Mouse (Mus musculus) gastrocnemius, adult 8-10 months (tissue): ENCODE data around the gene Cacng6. TPM values are rescaled to one million over a fixed set of nuclear protein-coding genes. Genes with fewer than 3 reads are reported as not detected.
"Not testable (repeated sequence)": the region's sequence is repeated elsewhere in the genome, so short reads cannot be mapped to it uniquely, and the experiment has no call there.

Source experiments
- DNase-seq, 2 experiments: peaks; one replicate each; pipeline ENCODE4 v3.0.0; 2022; ENCODE audit warnings: low spot score in 2 of 2
- total RNA-seq, 4 experiments: library from RNA; stranded (reverse); gene quantifications; 2 replicates each; pipeline ENCODE4 v1.2.4; 2022

Gene Cacng6
- 100 to 1,000 TPM; 113 to 158 (median 136) TPM for total RNA-seq

DNA sequence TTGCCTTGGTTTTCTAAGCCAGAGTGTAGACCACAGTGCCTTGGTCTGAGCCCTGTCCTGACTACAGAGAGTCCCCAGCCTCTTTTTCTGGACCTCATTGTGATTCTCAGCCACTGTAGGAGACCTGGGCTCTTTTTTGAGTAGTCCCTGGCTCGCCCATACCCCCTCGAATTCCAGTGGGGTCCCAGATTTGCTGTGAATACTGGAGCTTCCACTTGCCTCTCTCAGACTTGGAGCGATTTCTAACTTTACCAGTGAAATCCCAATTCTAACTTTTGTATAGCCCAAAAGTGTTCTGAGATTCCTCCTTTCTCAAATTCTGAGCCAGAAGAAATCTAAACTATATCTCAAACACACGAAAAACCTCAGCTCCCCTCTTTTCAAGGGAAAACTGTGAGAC, at the start of gene Cacng6:
Gene Cacng6 (plus strand): TSS at position 301 of the 400 bp plus-strand sequence.
- DNase-seq, result no peak

DNA sequence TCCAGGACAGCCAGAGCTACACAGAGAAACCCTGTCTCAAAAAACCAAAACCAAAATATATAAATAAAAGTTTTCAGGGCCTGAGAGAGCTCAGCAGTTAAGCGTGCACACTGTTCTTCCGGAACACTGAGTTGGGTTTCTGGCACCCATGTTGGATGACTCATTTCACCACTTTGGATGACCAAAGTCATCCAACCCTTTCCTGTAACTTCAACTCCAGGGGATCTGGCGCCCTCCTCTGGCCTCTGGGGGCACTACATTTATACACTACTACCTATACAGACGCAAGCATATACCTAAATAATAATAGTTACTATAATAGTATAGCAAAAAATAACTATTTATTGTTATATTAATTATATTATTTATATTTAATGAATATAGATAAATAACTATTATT, 47.2 kb upstream of the Cacng6 start:
- DNase-seq, result peak; percentile 51 to 55

DNA sequence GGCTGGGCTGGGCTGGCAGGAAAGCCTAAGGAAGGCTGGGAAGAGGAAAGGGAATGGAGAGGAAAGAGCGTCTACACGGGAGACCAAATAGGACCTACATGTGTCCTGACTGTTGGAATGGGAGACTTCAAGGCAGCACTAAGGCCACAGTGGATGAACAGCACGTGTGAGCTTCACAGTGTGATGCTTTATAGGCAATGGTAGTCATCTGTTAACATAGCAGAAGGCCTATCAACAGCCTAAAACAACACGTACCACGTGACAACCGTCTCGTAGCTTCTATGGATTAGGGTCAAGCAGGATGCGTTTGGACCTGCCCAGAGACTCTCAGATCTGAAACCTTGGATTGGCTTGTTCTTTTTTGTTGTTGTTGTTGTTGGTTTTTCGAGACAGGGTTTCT, 41.9 kb upstream of the Cacng6 start:
- DNase-seq, result no peak

GRCm38 (mm10) chr7:3384807-3385319, 39.1 kb upstream of the Cacng6 start:
- DNase-seq, result no peak

DNA sequence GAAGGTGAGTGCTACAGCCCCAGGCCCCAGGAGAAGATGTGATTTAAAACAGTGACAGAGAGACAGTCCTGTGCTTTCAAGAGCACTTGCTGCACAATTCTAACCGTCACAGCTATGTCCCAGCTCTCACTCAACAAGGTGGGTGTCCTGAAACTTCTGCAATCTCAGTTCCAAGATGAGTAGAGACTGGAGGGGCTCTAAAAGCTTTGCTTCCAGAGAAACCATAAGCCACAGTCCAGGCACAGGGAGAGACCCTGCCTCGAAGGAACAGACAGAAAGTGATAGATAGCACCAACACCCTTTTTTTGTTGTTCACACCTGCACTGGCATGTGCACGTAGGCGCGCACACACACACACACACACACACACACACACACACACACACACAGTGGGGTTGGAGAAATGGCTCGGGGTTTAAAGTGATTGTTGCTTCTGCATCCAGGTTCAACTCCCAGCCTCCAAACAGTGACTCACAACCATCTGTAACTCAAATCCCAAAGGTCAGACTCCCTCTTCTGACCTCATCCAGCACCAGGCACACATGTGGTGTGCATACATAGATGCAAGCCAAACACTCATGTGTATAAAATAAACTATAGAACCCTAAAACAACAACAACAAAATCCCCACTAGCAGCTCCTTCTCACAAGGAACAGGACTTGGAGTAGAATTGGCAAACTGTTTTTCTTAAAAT, 37.8 kb upstream of the Cacng6 start:
- DNase-seq, result no peak

GRCm38 (mm10) chr7:3387761-3388160, 36.2 kb upstream of the Cacng6 start:
- no peak for DNase-seq

- DNase-seq, result no peak
These were observed 35.1 kb upstream of the Cacng6 start for GRCm38 (mm10) chr7:3388885-3389284.

- DNase-seq, result no peak
These were observed 34.3 kb upstream of the Cacng6 start for GRCm38 (mm10) chr7:3389444-3390412.

- DNase-seq, result no peak
These were observed 33.4 kb upstream of the Cacng6 start, which contains the start of gene Cacng8 for GRCm38 (mm10) chr7:3390413-3391080. Cacng8 (plus strand) TSS chr7:3390683.

GRCm38 (mm10) chr7:3391081-3391451, 32.9 kb upstream of the Cacng6 start:
- DNase-seq, result no peak

- DNase-seq, result no peak
These were observed 32.2 kb upstream of the Cacng6 start for GRCm38 (mm10) chr7:3391809-3392208.

- no peak for DNase-seq
These were observed 26.6 kb upstream of the Cacng6 start for GRCm38 (mm10) chr7:3397355-3397754.

- no peak for DNase-seq
These were observed 26.2 kb upstream of the Cacng6 start for GRCm38 (mm10) chr7:3397797-3398196.

GRCm38 (mm10) chr7:3398363-3398762, 25.6 kb upstream of the Cacng6 start:
- not testable (repeated sequence) for DNase-seq

DNA sequence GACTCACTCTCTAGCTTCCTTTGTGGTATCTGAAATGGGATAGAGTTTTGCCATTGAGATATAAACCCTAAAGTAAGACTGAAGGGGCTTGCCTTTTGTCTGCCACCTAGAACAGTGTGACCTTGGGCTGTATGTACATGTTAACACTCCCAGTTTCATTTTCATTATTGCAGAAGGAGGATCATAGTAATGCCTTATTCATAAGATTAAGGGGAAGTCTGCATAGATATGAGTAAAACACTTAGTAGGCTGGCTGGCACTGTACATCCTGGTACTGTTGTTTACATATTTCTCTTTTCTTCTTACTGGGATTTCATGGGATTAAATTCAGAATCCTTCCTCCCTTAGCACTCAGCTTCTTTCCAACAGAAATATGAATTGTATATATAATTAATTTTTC, 24.1 kb upstream of the Cacng6 start:
- DNase-seq, result no peak

DNA sequence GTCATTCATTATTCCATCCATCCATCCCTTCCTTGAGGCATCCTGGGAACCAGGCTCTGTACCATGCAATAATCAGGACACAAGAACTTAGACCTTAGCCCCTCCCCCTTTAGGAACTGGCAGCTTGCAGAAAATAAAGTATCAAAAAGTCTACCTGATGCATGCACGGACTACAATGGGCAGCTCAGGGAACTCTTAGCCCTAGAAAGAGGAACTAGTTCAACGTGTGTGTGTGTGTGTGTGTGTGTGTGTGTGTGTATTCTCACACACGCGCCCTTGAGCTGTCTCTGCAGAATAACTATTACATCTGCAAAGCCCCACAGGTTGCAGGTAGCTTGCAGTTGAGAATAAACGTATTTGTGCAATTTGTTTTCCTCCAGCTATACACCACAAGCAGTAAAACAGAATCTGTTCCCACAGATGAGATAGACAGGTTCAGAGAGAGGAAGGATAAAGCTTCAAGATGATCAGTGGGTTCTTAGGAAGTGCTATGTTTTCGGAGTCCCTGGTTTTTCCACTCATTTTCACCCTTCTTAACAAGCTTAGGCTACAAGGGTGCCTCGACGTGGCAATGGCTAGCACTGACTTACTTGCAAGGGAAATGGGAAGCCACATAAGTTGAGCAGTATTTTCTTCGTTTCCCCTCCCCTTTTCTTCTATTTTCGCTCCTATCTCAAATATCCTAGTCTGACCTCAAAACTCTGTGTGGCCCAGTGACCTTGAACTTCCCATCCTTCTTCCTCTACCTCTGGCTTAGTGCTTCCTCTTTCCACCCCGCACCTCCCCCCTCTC, 14.1 kb upstream of the Cacng6 start:
- DNase-seq, result no peak

DNA sequence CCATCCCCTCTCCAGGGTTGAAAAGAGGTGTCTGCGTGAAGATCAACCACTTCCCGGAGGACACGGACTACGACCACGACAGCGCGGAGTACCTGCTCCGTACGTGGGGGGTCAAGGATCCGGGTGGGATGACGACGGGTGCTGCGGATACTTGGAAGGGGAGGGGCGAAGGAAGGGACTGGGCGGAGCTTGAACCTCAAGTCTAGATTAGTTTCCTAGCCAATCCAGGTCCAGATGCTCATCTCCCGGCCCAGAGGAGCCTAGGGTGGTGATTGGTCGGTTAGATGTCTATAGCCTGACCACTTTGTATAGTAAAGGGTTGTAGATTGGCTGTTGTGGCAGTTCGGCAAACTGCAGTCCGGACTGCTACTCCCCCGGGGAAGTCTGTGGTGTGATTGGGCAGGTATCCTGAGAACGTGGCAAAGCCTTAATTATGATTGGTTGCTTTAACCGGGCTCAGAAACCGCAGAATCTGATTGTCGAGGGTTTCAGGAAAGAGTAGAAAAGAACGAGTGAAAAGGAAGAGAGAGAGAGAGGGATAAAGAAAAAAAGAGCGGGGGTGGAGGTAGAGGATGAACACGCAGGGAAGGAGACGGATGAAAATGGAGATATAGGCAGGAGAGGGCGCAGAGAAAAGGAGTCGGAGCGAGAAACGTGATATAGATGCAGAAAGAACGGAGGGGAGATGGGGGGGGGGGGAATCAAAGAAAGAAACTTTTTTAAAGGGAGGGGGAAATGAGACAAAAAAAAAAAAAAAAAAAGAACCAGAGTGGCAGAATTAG, 12.6 kb upstream of the Cacng6 start:
- DNase-seq, result no peak

- DNase-seq, result no peak
These were observed 12.0 kb upstream of the Cacng6 start for GRCm38 (mm10) chr7:3412036-3412435.

DNA sequence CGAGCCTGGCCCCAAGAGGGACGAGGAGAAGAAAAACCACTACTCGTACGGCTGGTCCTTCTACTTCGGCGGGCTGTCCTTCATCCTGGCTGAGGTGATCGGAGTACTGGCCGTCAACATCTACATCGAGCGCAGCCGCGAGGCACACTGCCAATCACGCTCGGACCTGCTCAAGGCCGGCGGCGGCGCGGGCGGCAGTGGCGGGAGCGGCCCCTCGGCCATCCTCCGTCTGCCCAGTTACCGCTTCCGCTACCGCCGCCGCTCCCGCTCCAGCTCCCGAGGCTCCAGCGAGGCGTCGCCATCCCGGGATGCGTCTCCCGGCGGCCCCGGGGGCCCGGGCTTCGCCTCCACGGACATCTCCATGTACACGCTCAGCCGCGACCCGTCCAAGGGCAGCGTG, 9.1 kb upstream of the Cacng6 start:
- DNase-seq, result peak in 1 of 2 experiments; percentile 29

- DNase-seq, result peak in 1 of 2 experiments; percentile 29
These were observed 8.6 kb upstream of the Cacng6 start for GRCm38 (mm10) chr7:3415378-3415777.
